ENCODE assay signal across 8 mouse cellular contexts in the genomic region with DNA sequence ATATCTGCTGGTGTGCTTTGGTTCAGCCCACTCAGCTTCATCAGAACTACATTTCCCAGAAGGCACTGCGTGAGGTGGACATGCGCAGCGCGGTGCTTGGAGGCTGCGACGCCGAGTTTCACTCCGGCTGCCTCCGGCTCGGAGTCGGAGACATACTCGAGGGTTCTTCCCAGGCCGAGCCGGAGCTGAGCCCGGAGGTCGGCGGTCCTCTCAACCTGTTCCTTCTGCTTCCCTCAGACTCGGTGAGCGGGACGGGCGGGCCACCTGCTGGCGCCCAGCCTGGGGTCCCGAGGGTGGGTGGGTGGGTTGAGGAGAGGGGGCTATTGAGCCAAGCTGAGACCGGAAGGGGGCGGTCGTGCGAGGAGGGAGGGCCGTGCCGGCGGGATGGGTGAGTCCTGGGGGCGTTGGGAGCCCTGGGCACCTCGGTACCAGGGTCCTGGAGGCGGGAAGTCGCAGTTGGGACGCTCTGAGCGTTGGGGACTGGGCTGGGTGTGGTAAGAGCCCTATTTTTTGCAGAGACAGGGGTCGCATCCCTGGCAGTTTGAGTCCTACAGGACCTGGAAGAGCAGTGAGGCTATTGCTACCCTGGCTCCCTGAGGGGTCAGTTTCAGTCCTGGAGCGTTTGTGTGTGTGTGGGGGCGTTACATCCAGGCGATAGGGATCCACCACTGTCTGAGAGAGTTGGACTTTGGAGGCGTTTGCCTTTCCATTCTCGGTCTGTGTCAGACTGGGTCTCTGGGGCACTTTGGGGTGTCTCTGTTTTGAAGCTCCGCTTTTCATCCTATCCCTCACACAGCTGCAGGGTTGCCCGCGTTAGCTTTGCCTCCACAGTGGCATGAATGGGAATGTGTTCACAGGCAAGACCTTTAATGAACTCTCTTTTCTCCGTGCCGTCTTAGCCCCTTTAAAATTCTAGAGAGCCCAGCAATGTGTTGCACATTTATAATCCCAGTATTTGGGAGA. TPM values are rescaled to one million over a fixed set of nuclear protein-coding genes. Genes with fewer than 3 reads are reported as not detected.
DNase-seq lines count a peak whose midpoint lies in the region; ATAC-seq and TF ChIP-seq lines count a peak whose summit lies in the region.

A gene (plus strand): TSS at position 76 of the 963 bp plus-strand sequence.

- H3K4me2 ChIP-seq in forebrain, embryonic 14.5 days (ENCODE audit: low read length), result peak within 1 kb of the TSS; percentile 80
- peak within 1 kb of the TSS; percentile 72 for H3K4me2 ChIP-seq in neural tube, embryonic 15.5 days

- TF ChIP-seq EP300 in ES-Bruce4 (IDR thresholded peaks at IDR 0.05; ENCODE audit: insufficient read depth, low read depth, low read length), result no peak

- WGBS in forebrain, embryonic 14.5 days, result under 1% methylated on average over 42 of the region's 47 CpGs
- under 1% methylated on average over 47 of the region's 47 CpGs for WGBS in neural tube, embryonic 15.5 days

- peak; percentile 94 for ATAC-seq in cerebellum, adult (ENCODE audit: insufficient number of reproducible peaks, low FRiP score, low TSS enrichment)
- peak; percentile 97 for ATAC-seq in forebrain, embryonic 14.5 days
- peak; percentile 92 for ATAC-seq in neural tube, embryonic 15.5 days (ENCODE audit: low FRiP score)

- no peaks in the 10 kb centered on the region for H3K4me1 ChIP-seq in ES-Bruce4 (ENCODE audit: control insufficient read depth, insufficient read depth, low read length)
- H3K4me1 ChIP-seq in forebrain, embryonic 14.5 days (ENCODE audit: control insufficient read depth, insufficient read depth, low read length), result peaks cover 7% of the 10 kb centered on the region
- H3K4me1 ChIP-seq in neural tube, embryonic 15.5 days, result peaks cover 26% of the 10 kb centered on the region

- peak within 1 kb of the TSS; percentile 88 for H3K9ac ChIP-seq in ES-Bruce4 (ENCODE audit: low read depth, poor library complexity, severe bottlenecking)
- peak within 1 kb of the TSS; percentile 81 for H3K9ac ChIP-seq in forebrain, embryonic 14.5 days (ENCODE audit: low read length)
- H3K9ac ChIP-seq in neural tube, embryonic 15.5 days (replicated peaks), result peak within 1 kb of the TSS; percentile 85

- no peaks in the 10 kb centered on the region for H3K9me3 ChIP-seq in ES-Bruce4 (replicated peaks; ENCODE audit: control insufficient read depth, insufficient read depth, low read length, poor library complexity, severe bottlenecking)
- H3K9me3 ChIP-seq in forebrain, embryonic 14.5 days (replicated peaks; ENCODE audit: control insufficient read depth, low read length), result no peaks in the 10 kb centered on the region
- H3K9me3 ChIP-seq in neural tube, embryonic 15.5 days (replicated peaks), result no peaks in the 10 kb centered on the region

- H3K27me3 ChIP-seq in ES-Bruce4 (ENCODE audit: control insufficient read depth, insufficient read depth, low read length, poor library complexity, severe bottlenecking), result no peaks in the 10 kb centered on the region
- no peaks in the 10 kb centered on the region for H3K27me3 ChIP-seq in forebrain, embryonic 14.5 days (replicated peaks; ENCODE audit: control insufficient read depth, insufficient read depth, low read length)
- H3K27me3 ChIP-seq in neural tube, embryonic 15.5 days (replicated peaks), result no peaks in the 10 kb centered on the region

- peak; percentile 14 for TF ChIP-seq CTCF in ES-Bruce4 (IDR thresholded peaks at IDR 0.05; ENCODE audit: low read depth, low read length)

- H3K27ac ChIP-seq in ES-Bruce4 (ENCODE audit: insufficient read depth, low read length), result no peak within 1 kb of the TSS
- peak within 1 kb of the TSS; percentile 65; the same call in 1 of the 2 replicates for H3K27ac ChIP-seq in forebrain, embryonic 14.5 days (ENCODE audit: low read depth, low read length)
- H3K27ac ChIP-seq in neural tube, embryonic 15.5 days (replicated peaks), result peak within 1 kb of the TSS; percentile 87

- DNase-seq in forebrain, embryonic 14.5 days (ENCODE audit: low spot score), result peak; percentile 97
- peak; percentile 87 to 95 for DNase-seq in heart, postnatal 14 days
- DNase-seq in layer of hippocampus, adult 11-12 months (ENCODE audit: low spot score), result peak; percentile 92
- peak; percentile 90 to 92 for DNase-seq in lung, adult 18-20 months
- peak; percentile 91 for DNase-seq in testis, postnatal 14 days (ENCODE audit: low spot score)

- TF ChIP-seq POLR2A in ES-Bruce4 (IDR thresholded peaks at IDR 0.05; ENCODE audit: insufficient read depth, low read length), result peak; percentile 88

- peak within 1 kb of the TSS; percentile 93 for H3K4me3 ChIP-seq in ES-Bruce4 (ENCODE audit: low read depth, low read length)
- peak within 1 kb of the TSS; percentile 68 for H3K4me3 ChIP-seq in forebrain, embryonic 14.5 days (ENCODE audit: low read depth, low read length)
- H3K4me3 ChIP-seq in neural tube, embryonic 15.5 days (replicated peaks), result peak within 1 kb of the TSS; percentile 80

- intact Hi-C loops in heart, postnatal 14 days (cut with DNase I), result no loop called here

- H3K36me3 ChIP-seq in ES-Bruce4 (ENCODE audit: control insufficient read depth, insufficient read depth, low read length, poor library complexity, severe bottlenecking), result peaks cover 5% of the 10 kb centered on the region; the same call in 1 of the 2 replicates
- H3K36me3 ChIP-seq in forebrain, embryonic 14.5 days (ENCODE audit: control insufficient read depth, insufficient read depth, low read length), result peaks cover 33% of the 10 kb centered on the region
- H3K36me3 ChIP-seq in neural tube, embryonic 15.5 days, result peaks cover 28% of the 10 kb centered on the region

RNA-seq across cellular contexts. Expression of the gene that starts here (rescaled TPM):
- 23.7 and 25.0 TPM in 2 replicates for polyA plus RNA-seq in ES-Bruce4 (2011; ENCODE audit: insufficient read depth, insufficient read length, low read depth, missing spikeins)
- 24.9 and 30.5 TPM in 2 replicates for polyA plus RNA-seq in forebrain, embryonic 14.5 days (2014; fragmentation: Nextera tagmentation; extraction: Ambion mirVana)
- total RNA-seq in heart, postnatal 14 days (2021), result 1 to 10 TPM; 8.5 to 8.9 TPM
- polyA plus RNA-seq in neural tube, embryonic 15.5 days (2015; fragmentation: Nextera tagmentation; extraction: Ambion mirVana), result 22.5 and 25.2 TPM in 2 replicates
